Mouse (Mus musculus): ENCODE results near the gene Map3k19. TPM values are rescaled to one million over a fixed set of nuclear protein-coding genes. Genes with fewer than 3 reads are reported as not detected.

Gene Map3k19
- polyA plus RNA-seq, 1 experiment from 2014 or later: 0.21 TPM

DNA sequence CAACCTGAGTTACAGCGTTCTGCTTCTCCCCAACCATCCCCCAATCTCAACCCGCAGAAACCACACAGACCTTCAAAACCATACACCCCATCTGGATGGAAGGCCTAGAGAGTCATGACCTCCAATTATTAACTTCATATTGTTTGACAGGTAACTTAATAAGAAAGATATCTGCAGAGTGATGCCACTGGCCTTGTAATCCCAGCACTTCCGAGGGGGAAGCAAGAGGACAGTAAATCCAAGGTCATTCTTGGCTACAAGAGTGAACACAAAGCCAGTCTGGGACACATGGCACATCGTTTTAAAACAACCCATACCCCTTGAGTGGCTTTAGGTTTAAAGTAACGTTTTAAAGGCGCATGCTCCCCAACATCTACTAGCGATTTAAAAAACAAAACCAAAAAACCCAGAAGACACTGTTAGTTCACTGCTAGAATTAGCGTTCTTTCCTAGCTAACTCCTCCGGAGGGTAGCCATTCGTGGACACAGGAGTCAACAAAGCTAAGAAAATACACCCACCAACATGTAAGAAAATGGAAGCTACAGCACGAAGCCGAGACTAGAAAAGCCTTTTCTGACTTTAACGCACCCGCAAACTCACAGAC, 81.5 kb downstream of the Map3k19 start:
- Histone ChIP-seq H3K9me3 (replicated peaks; ENCODE audit: control insufficient read depth, low read length) (no peaks in the 10 kb centered on the region), H3K9ac (ENCODE audit: low read length) (peak overlapping the region; percentile 80), H3K4me1 (ENCODE audit: control insufficient read depth, insufficient read depth, low read length) (peaks cover 17% of the 10 kb centered on the region), H3K27ac (ENCODE audit: low read length) (peak overlapping the region; percentile 91), H3K27me3 (ENCODE audit: control insufficient read depth, insufficient read depth, low read length) (no peaks in the 10 kb centered on the region), H3K36me3 (ENCODE audit: control insufficient read depth, insufficient read depth) (no peaks in the 10 kb centered on the region), H3K4me3 (ENCODE audit: low read length) (peak overlapping the region; percentile 65), H3K4me2 (ENCODE audit: low read depth, low read length) (peak overlapping the region; percentile 76)
- peak; percentile 1; the same call in 1 of the 2 replicates for ATAC-seq (replicated peaks; ENCODE audit: extremely low read depth, insufficient read depth, low FRiP score)
- WGBS: under 1% methylated on average over 14 of the region's 14 CpGs

DNA sequence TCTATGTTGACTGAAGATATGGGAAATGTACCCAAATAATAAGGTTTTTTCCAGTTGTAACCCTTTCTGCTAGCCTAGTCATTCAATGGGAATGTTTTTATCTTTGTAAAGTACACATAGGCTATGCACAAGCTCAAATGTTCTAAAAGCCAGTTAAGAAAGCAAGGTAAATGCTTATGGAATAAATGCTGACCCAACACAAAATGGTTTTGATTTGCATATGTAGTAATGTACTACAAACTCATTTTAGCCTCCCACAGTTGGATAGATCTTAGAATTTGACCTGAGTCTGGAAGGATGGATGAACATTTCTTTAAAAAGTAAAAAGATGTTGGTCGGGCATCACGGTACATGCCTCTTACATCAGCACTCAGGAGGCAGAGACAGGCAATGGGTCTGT, 88.1 kb downstream of the Map3k19 start:
- H3K9me3 ChIP-seq (replicated peaks; ENCODE audit: control insufficient read depth, low read length): no peaks in the 10 kb centered on the region
- no peaks in the 10 kb centered on the region for H3K36me3 ChIP-seq (ENCODE audit: control insufficient read depth, insufficient read depth)
- H3K4me2 ChIP-seq (ENCODE audit: low read depth, low read length): no peak overlapping the region
- no peak for ATAC-seq (replicated peaks; ENCODE audit: extremely low read depth, insufficient read depth, low FRiP score)
- H3K27ac ChIP-seq (ENCODE audit: low read length): no peak overlapping the region
- no peaks in the 10 kb centered on the region for H3K4me1 ChIP-seq (ENCODE audit: control insufficient read depth, insufficient read depth, low read length)
- no peak overlapping the region for H3K9ac ChIP-seq (ENCODE audit: low read length)
- WGBS: 86% methylated on average over 2 of the region's 2 CpGs
- H3K27me3 ChIP-seq (ENCODE audit: control insufficient read depth, insufficient read depth, low read length): no peaks in the 10 kb centered on the region
- no peak overlapping the region for H3K4me3 ChIP-seq (ENCODE audit: low read length)

DNA sequence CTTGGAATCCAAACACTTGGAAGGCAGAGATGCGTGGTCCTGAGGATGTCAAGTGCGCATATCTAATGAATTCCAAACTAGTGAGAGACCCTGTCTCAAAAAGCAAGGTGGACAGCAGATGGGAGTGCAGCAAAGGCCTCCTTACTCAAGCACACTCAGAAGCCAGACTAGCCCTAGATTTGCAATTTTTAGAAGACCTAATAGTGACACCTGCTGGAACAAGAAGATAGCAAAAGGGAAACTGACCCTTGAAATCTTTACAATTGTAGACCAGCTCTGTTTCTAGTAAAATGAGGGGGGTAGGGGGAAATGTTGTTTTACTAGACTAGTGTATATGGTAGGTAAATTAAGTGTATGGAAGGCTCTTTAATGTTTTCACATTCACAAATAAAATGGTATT, 89.4 kb downstream of the Map3k19 start:
- Histone ChIP-seq H3K36me3 (ENCODE audit: control insufficient read depth, insufficient read depth) (no peaks in the 10 kb centered on the region), H3K4me1 (ENCODE audit: control insufficient read depth, insufficient read depth, low read length) (no peaks in the 10 kb centered on the region), H3K27ac (ENCODE audit: low read length) (no peak overlapping the region), H3K9me3 (replicated peaks; ENCODE audit: control insufficient read depth, low read length) (no peaks in the 10 kb centered on the region), H3K4me2 (ENCODE audit: low read depth, low read length) (no peak overlapping the region), H3K27me3 (ENCODE audit: control insufficient read depth, insufficient read depth, low read length) (no peaks in the 10 kb centered on the region), H3K4me3 (ENCODE audit: low read length) (no peak overlapping the region), H3K9ac (ENCODE audit: low read length) (no peak overlapping the region)
- 64% methylated on average over 2 of the region's 2 CpGs for WGBS
- ATAC-seq (replicated peaks; ENCODE audit: extremely low read depth, insufficient read depth, low FRiP score): no peak

Other genes with a start within 250 kb of the Map3k19 start
- gene Tmem163, start 175.5 kb downstream of the Map3k19 start, polyA plus RNA-seq (2015; fragmentation: Nextera tagmentation; extraction: Ambion mirVana): 14.3 and 17.7 TPM in 2 replicates
- gene Acmsd, start 125.6 kb downstream of the Map3k19 start, polyA plus RNA-seq (2015; fragmentation: Nextera tagmentation; extraction: Ambion mirVana): 0.22 and 0.37 TPM in 2 replicates
- 67.3 and 69.6 TPM in 2 replicates for gene Ccnt2, start 80.9 kb downstream of the Map3k19 start, polyA plus RNA-seq (2015; fragmentation: Nextera tagmentation; extraction: Ambion mirVana)
- 25.7 and 28.5 TPM in 2 replicates for gene Rab3gap1, start 13.7 kb upstream of the Map3k19 start, polyA plus RNA-seq (2015; fragmentation: Nextera tagmentation; extraction: Ambion mirVana)
- 6.1 and 7.1 TPM in 2 replicates for gene Zranb3, start 248.0 kb upstream of the Map3k19 start, polyA plus RNA-seq (2015; fragmentation: Nextera tagmentation; extraction: Ambion mirVana)
- gene R3hdm1, start 248.3 kb upstream of the Map3k19 start, polyA plus RNA-seq (2015; fragmentation: Nextera tagmentation; extraction: Ambion mirVana): 47.0 and 47.8 TPM in 2 replicates